Mouse (Mus musculus) urinary bladder, adult 18-20 months (tissue): ENCODE results near the gene Clint1.
A peak's percentile ranks its signal among the peaks of the same experiment; 100 is the strongest.
"Not testable (repeated sequence)": the region's sequence is repeated elsewhere in the genome, so short reads cannot be mapped to it uniquely, and the experiment has no call there.

Source experiments
- DNase-seq, 2 experiments: peaks; one replicate each; pipeline ENCODE4 v3.0.0; 2022; ENCODE audit warnings: low spot score in 2 of 2, mixed read lengths in 2 of 2

Gene Clint1

DNA sequence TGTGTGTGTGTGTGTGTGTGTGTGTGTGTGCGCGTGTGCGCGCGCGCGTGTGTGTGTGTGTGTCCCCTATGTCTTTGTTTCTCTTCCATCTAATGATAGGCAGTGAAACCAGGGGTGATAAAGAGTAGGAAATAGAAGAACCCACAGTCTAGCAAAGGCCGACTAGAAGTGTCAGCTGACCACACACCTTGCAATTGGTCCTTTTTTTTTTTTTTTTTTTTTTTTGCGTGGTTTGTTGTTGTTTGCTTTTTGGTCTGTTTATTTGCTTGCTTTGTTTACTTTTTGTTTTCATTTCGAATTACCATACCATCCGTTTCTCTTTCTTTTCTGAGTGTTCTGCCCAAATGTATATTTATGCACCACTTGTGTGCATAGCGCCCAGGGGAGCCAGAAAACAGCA is 3.6 kb upstream of the Clint1 start:
- no peak for DNase-seq

DNA sequence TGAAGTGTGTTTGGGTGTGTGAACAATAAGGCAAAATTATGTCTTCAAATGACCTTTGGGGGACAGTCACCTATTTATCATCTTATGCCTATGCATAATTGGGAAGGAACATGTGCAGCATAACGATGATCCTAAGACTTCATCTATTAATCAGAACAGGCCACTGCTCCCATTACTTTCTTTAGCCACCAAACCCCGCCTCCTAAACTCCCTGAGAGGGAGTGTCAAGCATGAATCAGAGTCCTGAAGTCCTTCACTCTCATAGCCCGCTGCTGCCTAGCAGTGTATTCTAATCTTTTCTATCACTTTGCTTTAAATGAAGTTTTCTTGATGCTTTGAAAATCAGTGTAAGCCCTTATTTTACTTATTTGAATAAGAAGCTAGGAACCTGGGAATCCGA is 2.6 kb upstream of the Clint1 start:
- DNase-seq: no peak

DNA sequence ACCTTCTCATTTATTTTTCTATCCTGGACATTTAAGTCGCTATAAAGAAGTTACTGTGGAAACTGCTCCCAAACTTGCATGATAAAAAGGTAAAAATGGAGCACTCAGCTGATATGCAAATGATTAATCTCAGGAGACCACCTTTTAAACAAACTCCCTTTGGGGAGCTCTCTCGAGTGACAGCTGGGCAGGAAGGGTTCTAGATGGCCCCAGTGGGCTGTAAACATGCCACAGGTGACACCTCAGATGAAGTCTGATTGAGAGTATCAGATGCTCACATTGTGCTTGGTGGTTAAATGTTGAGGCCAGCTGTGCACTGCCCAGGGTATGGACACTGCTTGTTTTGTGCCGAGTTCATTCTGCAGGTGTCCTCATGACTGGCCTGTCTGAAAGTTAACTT is 2.0 kb upstream of the Clint1 start:
- no peak for DNase-seq

DNA sequence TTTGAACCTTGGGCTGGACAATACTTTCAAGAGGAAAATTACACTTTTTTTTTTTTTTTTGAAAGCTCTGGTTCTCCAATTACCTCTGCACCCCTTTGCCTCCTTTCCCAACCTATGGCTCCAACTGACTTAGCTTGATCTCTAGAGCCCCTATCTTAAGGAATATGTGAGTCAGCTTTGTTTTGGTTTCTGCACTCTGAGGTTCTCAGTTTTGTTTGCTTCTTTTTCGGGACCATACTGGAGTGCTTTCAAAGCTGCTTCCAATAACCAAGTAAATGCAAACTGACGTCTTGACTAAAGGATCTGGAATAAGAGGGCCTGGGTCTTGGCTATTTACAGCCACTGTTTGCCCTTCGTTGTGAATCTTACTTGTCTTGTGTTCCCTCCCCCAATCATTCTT is 1.5 kb upstream of the Clint1 start:
- no peak for DNase-seq

DNA sequence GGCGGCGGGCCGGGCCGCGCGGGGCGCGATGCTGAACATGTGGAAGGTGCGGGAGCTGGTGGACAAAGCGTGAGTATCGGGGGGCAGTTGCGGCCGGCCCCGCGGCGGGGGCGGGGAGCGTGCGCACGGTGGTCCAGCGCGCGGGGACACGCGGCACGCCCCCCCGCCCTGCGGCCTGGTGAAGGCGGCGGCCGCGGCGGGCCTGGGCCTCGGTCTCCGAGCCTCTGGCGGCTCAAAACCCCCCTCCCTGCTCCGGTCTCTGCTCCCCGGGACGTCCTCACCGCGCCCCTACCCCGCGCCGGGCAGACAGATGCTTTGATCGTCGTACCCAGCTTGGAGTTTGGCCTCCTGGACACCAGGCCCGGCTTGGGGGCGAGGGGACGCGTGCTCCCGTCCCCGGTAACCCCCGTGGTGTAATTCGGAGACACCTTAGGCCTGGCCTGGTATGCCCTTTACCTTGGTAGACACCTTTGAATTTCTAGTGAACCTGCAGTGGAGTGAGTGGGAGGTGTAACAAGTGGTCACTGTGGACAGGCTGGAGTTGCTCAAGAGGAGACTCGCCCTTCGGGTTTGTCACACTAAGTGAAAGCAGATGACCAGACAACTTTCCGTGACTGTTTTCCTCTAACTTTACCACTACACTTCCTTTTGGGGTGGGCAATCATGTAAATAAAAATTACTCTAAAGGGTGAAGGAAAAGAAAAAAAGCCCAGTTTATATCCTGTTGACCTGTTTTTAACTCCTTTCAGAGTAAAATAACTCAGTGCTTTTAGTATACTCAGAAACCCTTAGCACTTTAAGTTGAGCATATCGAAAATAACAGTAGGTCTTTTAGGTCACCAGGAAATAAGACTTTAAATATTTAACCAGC is 508 bp downstream of the Clint1 start:
- DNase-seq: peak in 1 of 2 experiments; percentile 37

DNA sequence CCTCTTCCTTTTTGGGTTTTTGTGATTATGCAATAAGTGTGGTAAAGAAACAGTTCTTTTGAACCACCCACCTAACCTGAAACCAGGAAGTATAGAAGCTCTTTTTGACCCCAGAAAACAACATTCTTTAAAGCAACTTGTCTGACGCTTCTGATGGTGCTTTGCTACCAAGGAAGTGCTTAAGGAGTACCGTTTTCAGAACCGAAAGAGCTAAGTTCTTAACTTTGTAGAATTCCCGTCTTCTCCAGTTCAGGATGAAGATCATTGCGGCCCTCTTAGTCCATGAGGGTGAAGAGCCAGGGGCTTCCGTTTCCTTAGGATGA is 1.1 kb downstream of the Clint1 start:
- DNase-seq: no peak

DNA sequence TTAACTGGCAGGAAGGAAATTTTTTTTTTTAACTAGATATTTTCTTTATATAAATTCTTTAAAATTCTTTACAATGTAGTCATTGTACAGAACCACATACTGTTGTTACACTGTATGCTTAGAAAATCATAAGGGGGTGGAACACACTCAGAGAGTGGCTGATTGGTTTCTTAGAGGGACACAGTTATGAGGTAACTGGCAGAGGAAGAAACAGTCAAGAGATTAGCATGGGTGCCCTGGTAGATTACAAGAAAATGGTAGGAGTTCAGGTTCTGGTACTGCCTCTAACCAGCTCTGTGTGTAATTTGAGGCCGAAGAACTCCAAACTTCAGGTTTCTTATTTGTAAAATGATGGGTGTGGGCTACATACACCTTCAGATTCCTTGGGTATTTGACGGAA is 2.1 kb downstream of the Clint1 start:
- DNase-seq: no peak

DNA sequence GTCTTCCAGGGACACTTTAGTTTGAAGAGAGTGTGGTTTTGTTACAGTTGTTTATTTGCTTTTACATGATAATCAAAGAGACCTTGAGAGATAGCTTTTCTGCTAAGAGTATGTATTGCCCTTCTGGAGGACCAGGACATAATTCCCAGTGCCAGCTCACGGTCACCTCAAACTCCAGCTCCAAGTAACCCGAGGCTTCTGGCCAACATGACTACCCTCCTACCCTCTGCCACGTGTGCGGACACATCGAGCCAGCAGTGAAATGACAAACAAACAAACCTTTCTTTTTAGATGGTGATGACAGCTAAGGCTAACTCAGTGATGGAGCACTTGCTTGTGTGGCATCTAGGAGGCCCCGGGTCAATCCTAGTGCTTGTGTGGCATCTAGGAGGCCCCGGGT is 2.5 kb downstream of the Clint1 start:
- no peak for DNase-seq

DNA sequence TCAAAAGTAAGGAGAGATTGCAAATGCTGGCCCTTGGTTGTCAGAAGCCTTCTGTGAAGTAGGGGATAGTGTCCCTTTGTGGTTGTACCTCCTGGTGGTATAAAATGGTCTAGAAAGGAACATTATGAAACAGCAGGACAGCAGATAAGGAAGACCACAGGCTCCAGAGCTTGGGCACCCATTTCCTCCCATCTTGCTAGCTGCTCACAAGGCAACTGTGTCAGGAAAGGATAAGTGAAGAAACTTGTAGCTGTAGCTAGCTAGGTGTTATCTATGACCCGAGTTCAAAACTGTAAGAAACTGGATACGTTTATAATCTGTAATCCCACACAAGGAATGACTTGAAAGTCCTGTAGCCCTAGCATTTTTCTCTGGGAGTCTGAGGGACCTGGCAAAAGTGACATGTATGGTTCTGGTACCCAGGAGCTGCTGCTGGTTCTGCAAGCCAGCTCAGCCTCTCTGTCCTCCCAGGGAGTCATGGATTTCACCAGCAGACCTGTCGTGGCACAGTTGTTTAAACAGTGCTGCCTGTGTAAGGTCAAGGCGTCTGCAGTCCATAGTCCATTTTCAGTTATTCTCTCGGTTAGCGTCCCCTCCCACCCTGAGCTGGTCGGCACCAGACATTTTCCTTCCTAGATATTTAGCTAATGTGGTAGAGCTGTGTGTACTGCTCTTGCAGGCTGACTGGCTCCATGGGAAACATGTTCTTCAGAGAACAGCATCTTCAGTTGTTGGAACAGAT is 3.7 kb downstream of the Clint1 start:
- DNase-seq: no peak

DNA sequence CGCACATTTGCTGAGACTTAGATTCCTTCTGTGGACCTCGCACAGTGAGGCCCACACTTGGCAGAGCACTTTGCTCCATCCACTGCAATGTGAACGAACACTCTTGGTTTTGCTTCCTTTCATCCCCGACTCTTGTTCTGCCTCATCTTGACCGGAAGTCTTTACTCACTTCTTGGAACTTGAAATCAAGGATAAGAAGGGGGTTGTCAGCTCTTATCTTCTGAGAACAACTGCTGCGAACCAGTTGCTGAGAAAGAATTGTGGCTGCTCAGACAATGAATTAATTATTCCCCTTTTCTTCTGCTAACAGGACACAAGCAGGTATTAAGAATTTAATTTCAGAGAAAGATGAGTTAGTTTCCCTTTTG is 4.3 kb downstream of the Clint1 start:
- no peak for DNase-seq

DNA sequence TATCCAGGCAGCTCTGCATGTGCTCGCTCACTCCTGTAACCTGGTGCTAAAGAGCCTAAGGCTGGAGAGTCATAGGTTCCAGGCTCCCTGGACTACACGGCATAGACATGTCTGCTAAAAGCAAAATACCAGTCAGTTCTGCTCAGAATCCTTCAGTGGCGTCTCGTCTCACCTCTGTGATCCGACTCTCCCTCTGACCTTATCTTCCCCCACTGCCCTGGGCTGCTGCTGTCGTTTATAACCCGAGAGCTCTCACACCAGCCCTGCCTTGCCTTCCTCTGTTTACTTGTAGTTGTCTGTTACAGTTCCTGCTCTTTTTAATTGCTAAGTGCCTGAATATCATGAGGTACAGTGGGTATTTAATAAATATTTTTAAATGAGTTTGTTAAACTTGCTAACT is 9.5 kb downstream of the Clint1 start:
- no peak for DNase-seq

DNA sequence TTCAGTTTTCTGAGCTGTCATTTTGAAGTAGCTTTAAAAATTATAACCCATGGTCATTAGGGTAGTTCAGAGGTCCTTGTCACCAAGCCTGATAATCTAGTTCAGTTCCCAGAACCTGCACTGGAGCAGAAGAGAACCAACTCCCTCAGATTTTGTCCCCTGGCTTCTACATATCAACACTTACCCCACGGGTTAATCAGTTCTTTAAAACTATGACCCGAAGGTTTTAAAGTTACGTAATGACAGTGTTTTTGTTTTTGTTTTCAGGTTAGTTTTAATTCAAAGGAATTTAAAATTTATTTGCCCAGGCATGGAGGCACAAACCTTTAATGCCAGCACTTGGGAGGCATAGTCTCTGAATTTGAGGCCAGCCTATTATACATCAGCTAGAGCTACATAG is 12.6 kb downstream of the Clint1 start:
- DNase-seq: no peak

DNA sequence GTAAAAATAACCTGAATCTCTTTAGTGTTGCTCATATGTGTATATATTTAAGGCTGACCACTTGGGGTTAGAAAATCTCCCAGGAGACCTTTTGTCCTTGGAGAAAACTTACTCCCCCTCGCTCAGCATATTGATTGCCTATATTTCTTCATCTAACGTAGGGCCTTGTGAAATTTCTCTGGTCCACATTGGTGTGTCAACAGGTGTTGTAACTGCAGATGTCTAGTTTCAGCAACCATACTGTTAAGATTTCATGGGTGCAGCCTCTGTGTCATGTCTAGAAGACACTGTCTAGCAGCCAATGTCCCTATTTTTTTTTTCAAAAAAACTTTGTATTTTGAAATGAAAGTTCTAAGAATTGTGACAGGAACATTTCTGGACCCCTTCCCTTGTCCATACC is 14.0 kb downstream of the Clint1 start:
- no peak for DNase-seq

DNA sequence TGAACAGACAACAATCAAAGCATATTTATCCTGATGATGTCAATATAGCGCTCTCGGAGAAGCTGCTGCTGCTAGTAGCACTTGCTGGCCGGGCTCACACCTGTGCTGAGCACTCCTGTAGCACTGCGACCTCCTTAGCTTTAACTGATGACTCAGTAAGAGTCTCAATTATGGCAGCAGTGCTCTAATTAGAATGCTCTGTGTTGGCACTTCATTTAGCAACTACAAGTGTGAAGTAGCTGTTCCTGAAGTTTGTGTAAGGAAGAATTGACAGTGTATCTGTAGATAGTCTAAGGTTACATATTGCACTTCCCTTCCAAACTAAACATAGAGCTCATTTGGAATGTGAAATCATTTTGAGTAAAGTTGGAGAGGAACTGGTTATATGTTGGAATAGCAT is 14.7 kb downstream of the Clint1 start:
- no peak for DNase-seq

DNA sequence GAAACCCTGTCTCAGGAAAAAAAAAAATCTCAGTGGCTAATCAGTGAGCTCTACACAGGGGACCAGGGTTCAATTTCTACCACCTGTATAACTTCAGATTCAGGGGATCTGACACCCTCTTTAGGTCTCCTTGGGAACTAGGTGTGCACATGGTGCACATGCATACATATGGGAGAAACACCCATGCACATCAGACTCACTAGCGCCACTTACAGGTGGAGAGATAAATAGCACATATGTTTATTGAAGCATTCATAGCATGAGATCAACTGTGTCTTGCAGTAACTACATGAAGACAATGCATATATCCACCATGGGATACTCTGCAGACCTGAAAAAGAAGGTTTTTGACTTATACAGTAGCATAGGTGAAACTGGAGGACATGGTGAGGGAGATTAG is 21.8 kb downstream of the Clint1 start:
- DNase-seq: no peak

DNA sequence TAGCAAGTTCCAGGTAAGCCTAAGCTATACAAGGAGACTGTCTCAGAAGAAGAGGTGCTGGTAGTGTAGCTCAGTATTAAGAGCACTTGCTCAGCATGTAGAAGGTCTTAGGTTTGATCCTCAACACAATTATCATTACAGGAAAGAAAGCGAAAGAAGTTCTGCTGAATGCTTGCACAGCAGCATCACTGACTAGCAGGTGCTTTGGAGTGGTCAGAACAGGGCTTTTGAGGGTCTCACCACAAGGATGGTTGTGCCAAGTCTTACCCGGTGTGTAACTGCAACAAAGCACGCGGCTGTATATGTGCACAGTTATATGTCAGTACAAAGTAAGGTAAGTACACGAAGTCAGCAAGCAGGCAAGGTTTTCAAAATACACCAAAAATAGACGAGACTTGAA is 22.4 kb downstream of the Clint1 start:
- DNase-seq: no peak

DNA sequence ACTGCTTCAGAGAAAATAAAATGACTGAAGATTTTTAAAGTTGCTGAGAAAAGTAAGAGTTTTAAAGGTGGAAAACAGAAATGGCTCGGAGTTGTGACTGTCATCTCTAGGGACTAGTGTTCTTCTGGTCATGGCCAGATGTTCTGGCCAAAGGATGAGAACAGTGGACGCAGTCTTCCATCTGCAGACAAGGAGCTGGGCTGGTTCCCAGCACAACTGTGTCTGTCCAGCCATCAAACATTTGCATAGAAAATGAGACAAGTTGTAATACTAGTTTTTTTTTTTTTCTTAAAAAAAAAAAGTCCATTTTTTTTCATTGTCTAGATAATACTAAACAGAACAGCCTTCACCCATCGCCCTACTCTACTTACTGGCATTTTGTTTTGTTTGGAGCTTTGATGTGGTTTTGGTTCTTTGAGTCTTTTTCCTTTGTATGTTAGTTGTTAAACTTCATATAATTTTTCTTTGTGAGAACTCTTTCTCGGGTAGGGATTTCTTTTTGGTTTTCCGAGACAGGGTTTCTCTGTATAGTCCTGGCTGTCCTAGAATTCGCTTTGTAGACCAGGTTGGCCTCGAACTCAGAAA is 23.6 kb downstream of the Clint1 start:
- no peak for DNase-seq

DNA sequence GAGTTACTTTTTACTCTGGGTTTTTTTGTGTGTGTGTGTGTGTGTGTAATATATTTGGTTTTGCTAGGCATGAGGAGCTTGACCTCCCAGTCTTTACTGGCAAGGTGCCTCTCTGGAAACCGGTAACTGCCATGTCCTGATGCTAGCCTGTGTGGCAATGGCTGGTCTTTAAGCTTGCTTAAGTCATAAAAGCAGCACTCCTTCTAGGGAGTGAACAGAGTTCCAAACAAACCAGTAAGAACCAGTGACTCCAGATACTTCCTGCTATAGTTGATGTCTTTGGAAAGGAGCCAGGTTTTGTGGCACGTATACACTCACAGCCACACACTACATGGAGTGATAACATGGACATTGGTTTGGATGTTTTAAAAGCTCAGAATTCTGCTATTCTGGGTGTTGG is 24.2 kb downstream of the Clint1 start:
- no peak for DNase-seq

DNA sequence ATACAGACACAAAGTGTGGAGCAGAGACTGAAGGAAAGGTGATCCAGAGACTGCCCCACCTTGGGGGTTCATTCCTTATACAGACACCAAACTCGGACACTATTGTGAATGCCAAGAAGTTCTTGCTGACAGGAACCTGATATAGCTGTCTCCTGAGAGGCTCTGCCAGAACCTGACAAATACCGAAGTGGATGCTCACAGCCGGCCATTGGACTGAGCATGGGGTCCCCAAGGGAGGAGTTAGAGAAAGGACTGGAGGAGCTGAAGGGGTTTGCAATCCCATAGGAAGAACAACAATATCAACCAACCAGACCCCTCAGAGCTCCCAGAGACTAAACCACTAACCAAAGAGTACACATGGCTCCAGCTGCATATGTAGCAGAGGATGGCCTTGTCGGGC is 27.5 kb downstream of the Clint1 start:
- DNase-seq: not testable (repeated sequence)

DNA sequence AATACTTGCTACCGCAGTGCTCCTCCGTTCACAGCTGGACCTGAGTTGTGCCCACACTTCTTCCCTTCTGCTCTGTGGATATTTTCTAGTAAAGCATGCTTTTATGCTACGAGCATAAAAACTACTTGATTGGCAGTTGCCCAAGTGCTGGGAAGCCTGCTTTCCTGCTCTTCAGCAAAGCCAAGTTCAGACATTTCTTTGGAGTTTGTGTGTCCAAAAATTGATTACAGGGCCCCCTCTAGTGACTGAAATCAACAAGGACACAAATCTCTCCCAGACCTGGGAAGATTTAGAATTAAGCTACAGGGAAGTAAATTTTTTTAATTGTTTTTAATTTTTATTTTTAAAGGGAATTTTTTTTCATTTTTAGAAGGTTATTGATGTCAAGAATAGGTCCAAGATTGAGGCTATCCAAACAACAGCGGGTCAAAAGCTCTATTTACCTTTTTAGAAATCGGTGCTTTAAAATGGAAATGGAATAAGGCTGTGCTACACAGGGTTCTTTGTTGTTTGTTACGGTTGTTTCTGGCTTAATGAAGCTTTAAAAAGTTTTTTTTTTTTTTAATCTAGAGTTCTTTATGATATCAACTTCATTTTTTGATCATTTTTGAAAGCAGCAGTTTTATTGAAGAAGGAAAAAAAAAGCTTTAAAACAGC is 29.3 kb downstream of the Clint1 start:
- DNase-seq: no peak

DNA sequence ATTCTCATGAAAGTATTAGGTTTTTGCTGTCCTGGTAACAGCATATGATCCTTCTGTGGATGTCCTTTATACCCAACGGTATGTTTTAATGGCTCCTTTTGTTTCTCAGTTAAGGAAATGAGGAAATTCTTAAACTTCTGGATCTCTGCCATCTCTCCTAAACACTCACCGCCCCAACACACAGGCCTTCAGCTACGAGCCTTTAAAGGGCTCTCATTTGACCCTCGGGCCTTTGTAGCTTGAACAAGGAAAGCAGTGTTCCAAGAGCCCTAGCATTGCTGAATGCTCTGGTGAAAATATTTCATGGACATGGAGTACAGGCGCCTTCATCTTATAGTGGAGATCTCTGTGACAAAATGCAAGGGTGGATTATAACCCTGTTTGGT is 29.8 kb downstream of the Clint1 start:
- DNase-seq: no peak

DNA sequence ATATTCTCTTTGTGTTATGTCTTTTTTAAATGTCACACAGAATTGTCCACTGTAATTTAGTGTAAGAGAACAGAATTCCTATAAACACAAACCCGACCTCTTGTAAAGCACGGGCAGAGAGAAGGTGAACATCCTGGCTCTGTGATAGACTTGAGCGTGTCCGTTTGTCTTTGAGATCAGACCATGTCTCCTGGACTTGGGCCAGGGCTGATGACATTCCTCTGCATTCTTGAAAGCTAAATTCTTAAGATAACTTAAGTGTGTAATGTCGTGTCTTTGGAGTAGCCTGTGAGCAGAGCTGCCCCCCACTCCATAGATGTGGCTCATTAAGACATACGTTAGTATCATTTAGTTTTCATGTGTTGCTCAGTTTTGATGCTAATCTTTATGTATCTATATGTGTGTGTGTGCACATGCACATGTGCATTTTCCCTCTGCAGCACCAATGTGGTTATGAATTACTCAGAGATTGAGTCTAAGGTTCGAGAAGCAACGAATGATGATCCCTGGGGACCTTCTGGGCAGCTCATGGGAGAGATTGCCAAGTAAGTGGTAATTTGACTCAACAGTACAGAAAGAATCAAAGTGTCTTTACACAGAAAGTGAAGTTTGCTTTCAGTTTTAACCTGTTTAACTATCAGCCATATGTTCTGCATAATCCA is 31.6 kb downstream of the Clint1 start:
- DNase-seq: no peak
